Mouse (Mus musculus) retina, embryonic 14.5 days (tissue): Measurements from ENCODE around the gene Olfr1449.
"Not testable (repeated sequence)": the region's sequence is repeated elsewhere in the genome, so short reads cannot be mapped to it uniquely, and the experiment has no call there.

ENCODE experiments used
- DNase-seq: peaks from one replicate; pipeline ENCODE4 v3.0.0-alpha.2; 2015; ENCODE audit warnings: low spot score

Gene Olfr1449

GRCm38 (mm10) chr19:12930540-12930939, at the start of gene Olfr1449:
Olfr1449 (plus strand) TSS chr19:12930840.
- DNase-seq = no peak

DNA sequence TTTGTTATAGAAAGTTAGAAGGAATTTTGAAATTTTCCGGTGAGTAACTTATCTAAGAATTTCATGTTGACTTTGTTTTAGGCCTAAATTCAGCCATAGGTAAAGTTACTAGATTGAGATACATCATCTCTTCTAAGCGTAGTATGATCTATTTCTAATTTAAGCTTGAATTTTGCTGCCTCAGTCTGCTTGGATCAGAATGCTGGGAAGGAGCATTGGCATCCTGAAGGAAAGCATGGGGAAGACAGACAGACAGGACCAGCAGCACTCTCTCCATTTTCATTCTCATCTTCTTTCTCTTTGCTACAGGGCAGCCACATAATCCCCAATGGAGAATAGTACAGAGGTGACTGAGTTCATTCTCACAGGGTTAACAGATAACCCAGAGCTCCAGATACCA, 47.1 kb upstream of the Olfr1449 start, which contains the start of gene Olfr1445:
Gene Olfr1445 (plus strand): TSS at position 301 of the 400 bp plus-strand sequence.
- DNase-seq = no peak

DNA sequence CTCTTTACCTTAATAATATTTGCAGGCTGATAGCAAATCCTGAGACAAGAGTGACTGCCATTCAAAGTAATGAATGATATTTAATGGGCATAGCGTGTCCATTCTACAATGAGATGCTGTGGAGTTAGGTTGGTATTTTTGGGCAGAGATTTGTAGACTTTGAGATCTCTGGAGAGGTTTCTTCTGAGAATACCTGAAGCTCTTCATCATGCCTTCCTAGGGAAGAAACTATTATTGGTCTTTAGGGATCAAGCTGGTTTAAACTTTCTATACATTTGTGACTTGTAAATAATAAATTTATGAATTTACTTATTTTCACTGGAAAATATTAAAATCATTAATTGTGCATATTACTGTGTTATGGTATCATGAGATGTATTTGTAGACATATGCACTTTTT, 37.2 kb upstream of the Olfr1449 start, which contains the start of gene Olfr1446:
Gene Olfr1446 (minus strand): TSS at position 101 of the 400 bp plus-strand sequence.
- no peak for DNase-seq

DNA sequence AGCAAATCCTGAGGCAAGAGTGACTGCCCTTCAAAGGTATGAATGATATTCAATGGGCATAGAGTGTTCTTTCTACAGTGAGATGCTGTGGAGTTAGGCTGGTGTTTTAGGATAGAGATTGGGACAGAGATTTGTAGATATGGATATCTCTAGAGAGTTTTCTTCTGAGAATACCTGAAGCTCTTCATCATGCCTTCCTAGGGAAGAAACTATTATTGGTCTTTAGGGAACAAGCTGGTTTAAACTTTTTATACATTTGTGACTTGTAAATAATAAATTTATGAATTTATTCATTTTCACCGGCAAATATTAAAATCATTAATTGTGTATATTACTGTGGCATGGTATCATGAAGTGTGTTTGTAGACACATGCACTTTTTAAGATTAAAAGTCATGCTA, 27.0 kb upstream of the Olfr1449 start, which contains the start of gene Olfr1447:
Gene Olfr1447 (minus strand): TSS at position 101 of the 400 bp plus-strand sequence.
- no peak for DNase-seq

- no peak for DNase-seq
These were observed 6.3 kb upstream of the Olfr1449 start, which contains the start of gene Olfr1448 for GRCm38 (mm10) chr19:12924319-12924718. Olfr1448 (minus strand) TSS chr19:12924419.

GRCm38 (mm10) chr19:12949958-12950357, 19.3 kb downstream of the Olfr1449 start, which contains the start of gene Olfr1450:
Olfr1450 (plus strand) TSS chr19:12950258.
- no peak for DNase-seq

DNA sequence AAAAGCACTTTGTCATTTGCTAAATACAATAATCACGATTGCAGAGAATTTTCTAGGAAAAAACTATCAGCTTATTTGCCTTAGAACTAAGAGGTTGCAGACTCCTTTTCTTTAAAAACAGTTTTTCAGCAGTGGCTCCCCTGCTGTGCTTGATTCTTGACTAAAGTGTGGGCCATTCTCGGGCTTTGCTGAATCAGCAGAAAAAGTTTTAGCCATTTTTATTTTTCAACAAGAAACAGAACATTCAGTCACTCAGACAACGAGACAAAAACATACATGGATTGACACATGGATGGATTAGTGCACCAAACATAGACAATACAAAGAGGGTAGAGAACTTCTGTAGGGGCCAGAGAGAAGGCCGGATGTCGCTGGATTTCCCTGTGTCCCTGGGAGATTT, 39.4 kb downstream of the Olfr1449 start:
- not testable (repeated sequence) for DNase-seq
